ENCODE assay signal across 21 mouse cellular contexts in genomic region chr2:55442006-55442405, GRCm38 (mm10). TPM values are rescaled to one million over a fixed set of nuclear protein-coding genes. Genes with fewer than 3 reads are reported as not detected.
A peak's percentile ranks its signal among the peaks of the same experiment; 100 is the strongest.
DNase-seq lines count a peak whose midpoint lies in the region; ATAC-seq and TF ChIP-seq lines count a peak whose summit lies in the region.
"Had no signal": no experiment of that assay in that cellular context is flagged by ENCODE, and none has a peak within 500 bp of the region (broad histone marks: within the 10 kb centered on the region; RNA-seq: fewer than 3 reads in every experiment).

No protein-coding gene starts in this region.

- H3K27me3 ChIP-seq in kidney, postnatal 0 days (ENCODE audit: insufficient read depth, low read length): peaks cover 13% of the 10 kb centered on the region; the same call in 1 of the 2 replicates
- H3K27me3 ChIP-seq in MEL (ENCODE audit: control insufficient read depth in 1 of 2, insufficient read depth in 2 of 2, low read length in 2 of 2): no peaks in the 10 kb centered on the region
- H3K27me3 ChIP-seq: hindbrain, embryonic 15.5 days; neural tube, embryonic 15.5 days had no signal

- no peak for TF ChIP-seq RAD21 in MEL (IDR thresholded peaks at IDR 0.05; ENCODE audit: low read depth, low read length)

- ATAC-seq in kidney, postnatal 0 days (replicated peaks; ENCODE audit: low FRiP score, low read depth): no peak
- no peak for ATAC-seq in erythroblast, adult 5-6 weeks (replicated peaks; ENCODE audit: low FRiP score, poor library complexity, severe bottlenecking)

- WGBS in kidney, postnatal 0 days: 82% methylated on average over 2 of the region's 2 CpGs

- DNase-seq in embryo, embryonic 11 days: peak; percentile 20
- DNase-seq in embryo, embryonic 9.5 days (ENCODE audit: extremely low spot score): no peak
- peak; percentile 14 for DNase-seq in kidney, postnatal 0 days (ENCODE audit: low spot score)
- DNase-seq in kidney, postnatal 25 days: no peak
- DNase-seq in 416B (ENCODE audit: low read depth) (peak; percentile 4), MEL (ENCODE audit: low read depth, low spot score) (peak; percentile 1)
- no peak for DNase-seq in right cerebral cortex, postnatal 4 days
- DNase-seq: cerebellum, postnatal 25 days; gastrocnemius, postnatal 10 days; heart, adult 18-20 months; kidney, adult 2 months; kidney, postnatal 36 days; lung, postnatal 4 days; thymus, adult 2 months had no signal

- H3K9ac ChIP-seq in kidney, postnatal 0 days (ENCODE audit: low read depth, low read length): no peak overlapping the region
- no peak overlapping the region for H3K9ac ChIP-seq in MEL (ENCODE audit: control insufficient read depth, low read depth, low read length, poor library complexity, severe bottlenecking)
- H3K9ac ChIP-seq: hindbrain, embryonic 15.5 days; limb, embryonic 15.5 days; neural tube, embryonic 15.5 days had no signal

- TF ChIP-seq CTCF in kidney, postnatal 0 days (IDR thresholded peaks at IDR 0.05; ENCODE audit: low read depth): peak; percentile 21; the same call in 1 of the 2 replicates
- TF ChIP-seq CTCF in MEL (IDR thresholded peaks at IDR 0.05 in 2 of 3, conservative IDR thresholded peaks at IDR 0.05 in 1 of 3; ENCODE audit: control insufficient read depth in 1 of 3, insufficient read depth in 1 of 3, low read depth in 2 of 3, low read length in 3 of 3, poor library complexity in 1 of 3, severe bottlenecking in 1 of 3): no peak

- no peak for TF ChIP-seq EP300 in MEL (IDR thresholded peaks at IDR 0.05; ENCODE audit: low read depth in 1 of 2, low read length in 2 of 2)

- TF ChIP-seq POLR2A in MEL (IDR thresholded peaks at IDR 0.05; ENCODE audit: control insufficient read depth in 1 of 2, insufficient read depth in 1 of 2, low read depth in 1 of 2, low read length in 2 of 2, poor library complexity in 1 of 2): no peak

- H3K4me1 ChIP-seq in kidney, postnatal 0 days (replicated peaks; ENCODE audit: insufficient read depth, low read length): 0 out of 2 replicates have a peak, but pooled peaks cover 6% of the 10 kb centered on the region
- no peaks in the 10 kb centered on the region for H3K4me1 ChIP-seq in MEL (ENCODE audit: control insufficient read depth in 1 of 2, insufficient read depth in 2 of 2, low read length in 2 of 2)

- H3K4me2 ChIP-seq in kidney, postnatal 0 days (ENCODE audit: low read length): no peak overlapping the region
- H3K4me2 ChIP-seq: hindbrain, embryonic 15.5 days; limb, embryonic 15.5 days; neural tube, embryonic 15.5 days had no signal

- H3K4me3 ChIP-seq in kidney, postnatal 0 days (replicated peaks; ENCODE audit: low read depth, low read length): no peak overlapping the region
- no peak overlapping the region for H3K4me3 ChIP-seq in MEL (ENCODE audit: control insufficient read depth in 1 of 2, insufficient read depth in 1 of 2, low read depth in 2 of 2, low read length in 2 of 2)
- H3K4me3 ChIP-seq: forebrain, embryonic 10.5 days; hindbrain, embryonic 15.5 days; limb, embryonic 15.5 days; midbrain, embryonic 10.5 days; neural tube, embryonic 15.5 days had no signal

- H3K27ac ChIP-seq in kidney, postnatal 0 days: no peak overlapping the region
- H3K27ac ChIP-seq in MEL (ENCODE audit: control insufficient read depth, low read depth, low read length): no peak overlapping the region
- H3K27ac ChIP-seq: forebrain, embryonic 10.5 days; hindbrain, embryonic 15.5 days; limb, embryonic 15.5 days; midbrain, embryonic 10.5 days; neural tube, embryonic 15.5 days had no signal

- no peaks in the 10 kb centered on the region for H3K9me3 ChIP-seq in kidney, postnatal 0 days (replicated peaks; ENCODE audit: low read length)
- H3K9me3 ChIP-seq in MEL (replicated peaks; ENCODE audit: insufficient read depth, low read length): no peaks in the 10 kb centered on the region
- H3K9me3 ChIP-seq: forebrain, embryonic 10.5 days; hindbrain, embryonic 15.5 days; limb, embryonic 15.5 days; midbrain, embryonic 10.5 days; neural tube, embryonic 15.5 days had no signal

- H3K79me2 ChIP-seq in MEL (ENCODE audit: control insufficient read depth, insufficient read depth, low read length, poor library complexity): no peaks in the 10 kb centered on the region

- H3K36me3 ChIP-seq in kidney, postnatal 0 days (ENCODE audit: insufficient read depth, low read length): no peaks in the 10 kb centered on the region
- H3K36me3 ChIP-seq in MEL (ENCODE audit: control insufficient read depth in 1 of 2, insufficient read depth in 2 of 2, low read length in 2 of 2): no peaks in the 10 kb centered on the region
- H3K36me3 ChIP-seq: forebrain, embryonic 10.5 days; hindbrain, embryonic 15.5 days; limb, embryonic 15.5 days; midbrain, embryonic 10.5 days; neural tube, embryonic 15.5 days had no signal

TF ChIP-seq in MEL, 35 proteins besides CTCF, POLR2A, EP300 and RAD21:
- TF ChIP-seq MEF2A (IDR thresholded peaks at IDR 0.05; ENCODE audit: extremely low read depth, insufficient replicate concordance, low read depth, low read length, poor library complexity, severe bottlenecking): no peak
- TF ChIP-seq POLR2AphosphoS5 (IDR thresholded peaks at IDR 0.05; ENCODE audit: borderline replicate concordance, low read depth, low read length): no peak
- TF ChIP-seq MAZ (IDR thresholded peaks at IDR 0.05; ENCODE audit: low read depth, low read length): no peak
- TF ChIP-seq ZMIZ1 (IDR thresholded peaks at IDR 0.05; ENCODE audit: low read depth, low read length): no peak
- TF ChIP-seq GATA1 (IDR thresholded peaks at IDR 0.05; ENCODE audit: low read depth, low read length): no peak
- TF ChIP-seq ETS1 (IDR thresholded peaks at IDR 0.05; ENCODE audit: low read depth, low read length): no peak
- no peak for TF ChIP-seq UBTF (IDR thresholded peaks at IDR 0.05; ENCODE audit: borderline replicate concordance, insufficient read depth, low read depth, low read length)
- TF ChIP-seq KAT2A (conservative IDR thresholded peaks at IDR 0.05; ENCODE audit: low read depth, low read length): no peak
- no peak for TF ChIP-seq CHD2 (IDR thresholded peaks at IDR 0.05; ENCODE audit: low read length)
- no peak for TF ChIP-seq MXI1 (IDR thresholded peaks at IDR 0.05; ENCODE audit: low read depth, low read length)
- TF ChIP-seq TAL1 (IDR thresholded peaks at IDR 0.05; ENCODE audit: low read length): no peak
- no peak for TF ChIP-seq ZC3H11A (IDR thresholded peaks at IDR 0.05; ENCODE audit: low read depth, low read length)
- TF ChIP-seq BHLHE40 (IDR thresholded peaks at IDR 0.05; ENCODE audit: borderline replicate concordance, low read depth, low read length): no peak
- TF ChIP-seq ELF1 (IDR thresholded peaks at IDR 0.05; ENCODE audit: low read depth, low read length): no peak
- no peak for TF ChIP-seq GABPA (IDR thresholded peaks at IDR 0.05; ENCODE audit: low read depth, low read length)
- TF ChIP-seq USF1 (IDR thresholded peaks at IDR 0.05; ENCODE audit: low read depth, low read length): no peak
- no peak for TF ChIP-seq ZKSCAN1 (IDR thresholded peaks at IDR 0.05; ENCODE audit: low read depth, low read length)
- no peak for TF ChIP-seq USF2 (IDR thresholded peaks at IDR 0.05; ENCODE audit: borderline replicate concordance in 1 of 2, insufficient read depth in 1 of 2, low read depth in 1 of 2, low read length in 2 of 2)
- no peak for TF ChIP-seq MAX (IDR thresholded peaks at IDR 0.05; ENCODE audit: low read length)

RNA-seq across cellular contexts. Expression of gene Kcnj3, which starts 6.2 kb away (rescaled TPM):
- 0.03 TPM in 1 of 2 replicates, not detected in the other for polyA plus RNA-seq in kidney, postnatal 0 days (2015; fragmentation: Nextera tagmentation; extraction: Ambion mirVana)
- not detected in 2 replicates for total RNA-seq in MEL (2012; rRNA removed)
- polyA plus RNA-seq in MEL (2012; ENCODE audit: insufficient read depth in 1 of 2, insufficient read length in 2 of 2, low read depth in 1 of 2, low replicate concordance in 2 of 2, missing spikeins in 1 of 2): not detected
- not detected in 2 replicates for total RNA-seq in erythroblast, adult 5-6 weeks (2015; ENCODE audit: low replicate concordance)
- total RNA-seq in erythroblast, adult 5-6 weeks (2017; ENCODE audit: low replicate concordance): not detected in 2 replicates
- polyA plus RNA-seq: liver, embryonic 16.5 days had no signal

Comparison
In these comparisons a context has a peak if more than half of its experiments do, and no peak if none do; other contexts are left out.
1. DNase-seq: peak in embryo, embryonic 11 days (single experiment), kidney, postnatal 0 days (single experiment), 416B (single experiment) and MEL (single experiment); none in embryo, embryonic 9.5 days (single experiment), kidney, postnatal 25 days (0 of 2) and right cerebral cortex, postnatal 4 days (single experiment).